Mouse (Mus musculus): ENCODE results near the gene Lax1. TPM values are rescaled to one million over a fixed set of nuclear protein-coding genes. Genes with fewer than 3 reads are reported as not detected.

Gene Lax1
- total RNA-seq, 1 experiment from 2014 or later: not detected

DNA sequence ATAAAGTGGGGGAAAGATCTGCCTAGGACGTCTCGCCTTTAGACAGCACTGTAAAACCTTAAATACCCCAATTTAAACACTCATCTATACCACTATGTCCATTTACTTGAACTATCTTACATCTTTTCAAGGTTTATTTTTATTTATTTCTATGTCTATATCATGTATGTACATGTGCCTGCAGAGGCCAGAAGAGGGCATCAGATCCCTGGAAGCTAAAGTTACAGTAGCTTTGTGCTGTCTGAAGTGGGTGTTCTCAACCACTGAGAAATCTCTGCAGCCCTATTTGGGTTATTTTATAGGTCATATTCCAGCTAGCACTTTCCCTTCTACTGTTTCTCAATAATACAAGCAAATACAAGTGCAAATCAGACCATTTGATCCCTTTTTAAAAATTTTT, 57.7 kb downstream of the Lax1 start:
- DNase-seq: no peak

Small RNA genes within 50 kb of the gene (microRNA-seq; reads per million reads assigned to microRNA genes)
- gene Mir6903: 0 to 0.34 reads per million in 2 experiments

Other genes starting within 250 kb of the Lax1 start
- gene Snrpe, start 79.8 kb downstream of the Lax1 start, total RNA-seq (2021): 107 and 123 TPM in 2 replicates
- 16.6 and 18.0 TPM in 2 replicates for gene Zbed6, start 29.2 kb downstream of the Lax1 start, total RNA-seq (2021)
- gene Gm38394, start 28.8 kb downstream of the Lax1 start, total RNA-seq (2021): 26.0 and 30.4 TPM in 2 replicates
- gene Atp2b4, start 110.9 kb upstream of the Lax1 start, total RNA-seq (2021): 20.7 and 25.7 TPM in 2 replicates
- 1.0 and 1.2 TPM in 2 replicates for gene Optc, start 217.9 kb upstream of the Lax1 start, total RNA-seq (2021)
- 38.0 and 39.8 TPM in 2 replicates for gene Prelp, start 231.3 kb upstream of the Lax1 start, total RNA-seq (2021)

Data from adrenal gland, postnatal 25 days (tissue).